Mouse (Mus musculus): ENCODE data around the gene Tamm41. TPM values are rescaled to one million over a fixed set of nuclear protein-coding genes. Genes with fewer than 3 reads are reported as not detected.

Tamm41 gene
- total RNA-seq, 2 experiments from 2014 or later, result 7.2 to 7.9 TPM

DNA sequence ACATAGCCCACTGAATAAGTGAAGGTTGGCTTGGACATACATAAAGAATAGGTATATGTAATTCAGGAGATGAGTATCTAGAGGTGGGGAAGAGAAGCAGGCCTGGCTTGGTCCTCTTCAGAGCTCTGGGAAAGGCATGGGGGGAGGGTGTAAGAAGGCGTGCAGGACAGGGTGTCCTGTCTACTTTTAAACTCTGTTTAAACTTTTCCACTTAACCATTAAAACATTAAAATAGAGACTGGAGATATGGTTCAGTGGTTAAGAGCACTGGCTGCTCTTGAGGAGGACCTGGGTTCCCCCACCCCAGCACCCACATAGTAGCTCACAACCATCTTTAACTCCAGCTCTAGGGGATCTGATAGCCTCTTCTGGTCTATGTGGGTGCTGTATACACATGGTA is 64.7 kb downstream of the Tamm41 start:
- DNase-seq, result no peak

DNA sequence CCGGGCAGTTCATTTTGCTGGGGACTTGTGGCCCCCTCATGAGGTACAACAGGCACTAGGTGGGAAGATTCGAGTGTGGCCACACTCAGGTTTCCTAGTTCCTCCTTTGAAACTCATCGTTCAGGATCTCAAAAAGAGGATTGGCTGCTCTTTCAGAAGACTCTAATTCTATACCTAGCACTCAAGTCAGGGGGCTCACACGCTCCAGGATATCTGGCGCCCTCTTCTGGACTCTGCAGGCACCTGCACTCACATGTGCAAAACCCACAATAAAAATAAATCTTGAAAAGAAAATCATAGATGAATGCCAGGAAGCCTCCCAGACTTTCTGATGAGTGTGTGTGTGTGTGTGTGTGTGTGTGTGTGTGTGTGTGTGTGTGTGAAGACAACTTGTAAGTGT is 66.8 kb downstream of the Tamm41 start:
- DNase-seq, result no peak

DNA sequence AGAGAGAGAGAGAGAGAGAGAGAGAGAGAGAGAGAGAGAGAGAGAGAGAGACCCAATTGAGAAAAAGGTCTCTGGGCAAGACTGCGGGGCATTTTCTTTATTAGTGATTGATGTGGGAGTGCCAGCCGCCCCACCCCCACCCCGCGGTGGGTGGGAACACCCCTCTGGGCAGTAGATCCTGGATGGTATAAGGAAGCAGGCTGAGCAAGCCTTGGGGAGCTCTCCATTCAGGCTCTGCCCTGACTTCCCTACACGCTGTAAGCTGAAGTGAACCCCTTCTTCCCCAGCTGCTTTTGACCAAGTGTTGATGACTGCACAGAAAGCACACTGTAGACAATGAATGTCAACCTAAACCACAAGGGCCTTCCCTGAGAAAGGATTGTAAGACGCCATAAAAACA is 67.3 kb downstream of the Tamm41 start:
- no peak for DNase-seq

DNA sequence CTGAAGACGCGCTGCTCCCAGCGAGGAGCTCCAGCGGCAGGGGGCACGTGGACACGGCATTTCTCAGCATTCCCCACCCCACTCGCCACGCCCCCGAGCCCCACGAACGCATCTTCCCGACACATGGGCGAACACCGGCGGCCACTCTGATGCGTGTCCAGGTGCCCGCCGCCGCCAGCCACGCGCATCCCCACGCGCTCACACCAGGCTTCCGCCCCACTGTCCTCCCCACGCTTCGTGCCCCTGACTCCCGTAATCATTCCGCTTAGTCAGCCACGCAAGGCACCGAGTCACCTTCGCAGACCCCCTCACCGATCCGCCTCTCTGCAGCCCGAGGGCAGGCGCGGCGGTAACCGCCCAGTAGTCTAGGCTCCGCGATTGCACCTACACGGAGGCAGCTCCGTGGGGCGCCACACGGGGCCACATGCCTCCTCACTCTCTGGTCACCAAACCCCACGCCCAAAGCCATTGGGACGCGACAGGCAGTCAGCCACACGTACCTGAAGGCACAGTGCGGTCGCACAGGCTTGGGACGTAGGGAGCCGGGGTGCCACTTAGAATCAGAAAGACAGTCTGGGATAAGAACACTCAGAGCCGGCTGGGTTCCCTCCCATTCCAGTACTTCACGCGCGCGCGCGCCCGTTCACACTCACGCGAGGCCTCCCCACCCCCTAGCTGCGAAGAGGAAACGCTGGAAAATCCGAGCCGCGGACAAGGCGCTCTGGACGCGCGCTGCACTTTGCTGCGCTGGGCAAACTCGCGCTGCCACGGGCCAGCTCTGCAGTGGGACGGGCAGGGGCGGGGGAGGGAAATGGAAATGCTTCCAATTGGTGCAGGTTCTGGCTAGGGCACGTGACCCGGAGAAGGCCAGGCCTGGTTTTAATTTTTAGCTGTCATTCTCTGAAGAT is 68.2 kb downstream of the Tamm41 start, which contains the start of gene Vgll4:
Gene Vgll4 (minus strand): TSS at position 782 of the 908 bp plus-strand sequence.
- peak; percentile 50 for DNase-seq

DNA sequence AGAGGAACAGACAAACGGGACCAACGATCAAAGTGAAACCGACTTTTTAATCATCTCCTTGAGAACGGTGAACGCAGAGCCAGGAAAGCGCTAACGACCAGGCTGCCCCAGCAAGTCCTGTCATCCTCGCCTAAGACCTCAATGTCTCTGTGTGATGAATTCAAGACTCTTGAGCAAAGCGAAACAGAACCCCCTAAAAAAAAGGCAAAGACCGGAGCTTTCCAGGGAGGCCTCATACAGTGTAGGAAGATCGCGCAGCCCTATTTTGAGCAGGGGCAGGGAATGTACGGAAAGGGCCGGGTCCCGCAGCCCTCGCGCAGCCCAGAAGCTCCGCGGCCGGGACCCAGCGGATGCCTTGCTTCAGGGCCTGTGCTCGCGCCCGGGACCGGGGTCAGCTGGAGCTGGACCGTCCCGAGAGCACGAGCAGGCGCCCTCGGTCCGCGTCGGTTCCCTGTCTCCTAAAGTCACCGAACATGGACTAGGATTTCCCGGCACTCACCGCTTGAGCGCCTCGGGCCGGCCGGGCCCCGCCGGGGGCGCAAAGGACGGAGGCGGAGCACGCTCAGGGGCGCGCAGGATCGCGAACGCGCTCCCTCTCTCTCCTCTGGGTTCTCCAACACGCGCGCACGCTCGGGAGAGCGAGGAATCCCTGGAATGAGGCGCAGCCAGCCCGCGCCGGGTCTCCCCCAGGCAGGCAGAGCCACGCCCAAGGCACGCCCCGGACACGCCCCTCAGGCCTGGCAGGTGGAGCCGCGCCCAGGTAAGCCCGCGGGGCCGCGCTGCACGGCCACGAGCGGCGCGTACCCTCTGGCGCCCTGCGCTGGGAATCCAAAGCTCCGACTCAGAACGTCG is 69.1 kb downstream of the Tamm41 start:
- peak; percentile 51 for DNase-seq

DNA sequence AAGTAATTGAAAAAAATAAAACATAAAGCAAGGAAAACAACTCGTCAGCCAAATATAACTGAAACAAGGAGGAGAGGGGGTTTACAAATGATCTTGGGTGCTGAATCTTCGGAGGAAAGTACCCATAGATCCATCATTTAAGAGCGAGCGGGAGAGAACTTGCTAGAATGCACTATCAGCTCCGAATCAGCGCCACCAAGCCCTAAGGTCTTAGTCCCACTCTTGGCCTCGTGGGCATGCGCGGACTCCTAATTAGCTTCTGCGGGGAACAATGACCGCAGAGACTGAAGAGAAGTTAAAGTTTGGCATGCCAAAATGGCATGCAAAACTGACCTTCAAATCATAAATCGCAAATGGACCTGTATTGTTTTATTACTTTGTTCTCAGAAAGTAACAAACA is 70.1 kb downstream of the Tamm41 start:
- DNase-seq, result no peak

DNA sequence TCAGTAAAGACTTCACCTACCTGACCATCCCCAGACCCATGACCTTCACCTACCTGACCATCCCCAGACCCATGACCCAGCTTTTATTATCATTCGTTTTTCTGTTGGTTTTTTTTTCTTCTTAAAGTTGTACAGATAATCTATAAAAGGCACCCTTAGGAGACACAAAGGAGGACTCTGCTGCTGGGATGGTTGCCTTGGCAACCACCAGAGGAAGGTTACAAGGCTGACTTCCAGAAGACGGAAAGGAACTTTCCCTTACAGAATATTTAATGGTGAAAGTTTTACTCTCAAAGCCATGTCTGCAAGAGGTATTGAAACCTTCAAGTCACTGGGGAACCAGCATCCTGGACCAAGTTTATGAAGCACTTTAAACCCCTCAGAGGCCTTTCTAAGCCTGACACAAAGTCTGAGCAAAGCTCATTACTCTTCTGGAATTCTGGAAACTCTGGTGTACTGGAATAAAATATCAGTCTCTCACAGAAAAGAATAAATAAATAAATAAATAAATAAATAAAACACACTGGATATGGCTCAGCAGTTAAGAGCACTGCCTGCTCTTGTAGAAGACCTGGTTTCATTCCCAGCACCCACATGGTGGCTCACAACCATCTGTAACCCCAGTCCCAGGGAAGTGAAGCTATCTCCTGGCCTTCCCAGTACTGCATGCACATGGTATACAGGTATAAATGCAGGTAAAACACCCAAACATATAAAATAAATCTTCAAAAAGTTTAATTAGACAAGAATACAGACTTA is 71.1 kb downstream of the Tamm41 start:
- DNase-seq, result no peak

DNA sequence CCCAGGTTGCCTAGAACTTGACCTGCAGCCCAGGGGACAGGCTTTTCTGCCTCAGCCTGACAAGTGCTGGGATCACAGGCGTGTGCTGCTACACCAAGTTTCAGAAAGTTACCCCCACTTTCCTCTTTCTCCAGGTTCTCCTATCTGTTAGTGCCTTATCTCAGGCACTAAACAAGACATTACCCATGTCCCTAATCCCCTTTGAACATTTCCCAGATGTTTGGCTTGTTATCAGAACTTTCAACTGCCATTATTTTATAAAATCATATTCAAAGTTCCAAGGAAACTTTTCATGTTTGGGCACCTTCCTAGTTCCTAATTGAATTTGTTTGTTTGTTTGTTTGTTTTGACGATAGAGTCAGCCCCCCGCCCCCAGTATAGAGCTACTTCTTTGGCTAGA is 71.9 kb downstream of the Tamm41 start:
- DNase-seq, result no peak

DNA sequence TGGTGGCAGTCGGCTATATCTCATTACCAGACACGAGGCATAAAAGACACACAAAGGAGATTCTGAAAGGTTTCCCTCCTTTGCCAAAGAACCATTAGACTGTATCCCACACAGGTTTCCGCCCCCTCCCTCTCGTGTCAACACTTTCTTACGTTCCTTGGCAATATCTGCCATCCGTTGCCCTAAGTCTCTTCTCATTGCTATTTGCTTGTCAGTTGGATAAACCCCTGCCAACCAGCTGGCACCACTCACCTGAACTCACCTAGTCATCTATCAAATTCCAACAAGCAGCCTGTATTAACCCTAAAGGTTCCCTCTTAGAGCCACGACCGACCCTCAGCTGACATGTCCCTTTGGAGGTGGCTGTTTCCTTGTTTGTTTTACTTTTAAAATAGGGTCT is 72.3 kb downstream of the Tamm41 start:
- no peak for DNase-seq

DNA sequence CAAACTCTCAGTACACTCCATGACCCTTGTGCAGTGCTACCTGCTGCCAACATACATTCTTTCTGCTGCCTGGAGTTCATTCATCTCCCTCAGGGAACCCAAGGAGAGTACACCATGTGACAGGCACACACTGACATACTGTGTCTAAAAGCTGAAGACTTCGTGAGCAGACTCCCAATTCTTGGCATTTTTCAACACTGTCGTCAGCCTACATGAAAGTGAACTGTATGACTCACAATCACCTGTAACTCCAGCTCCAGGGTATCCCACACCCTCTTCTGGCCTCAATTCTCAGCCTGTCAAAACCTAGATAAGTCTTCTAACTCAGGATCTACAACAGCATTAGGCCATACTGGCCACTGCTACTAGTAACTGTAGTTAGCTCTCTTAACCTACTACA is 73.4 kb downstream of the Tamm41 start:
- DNase-seq, result no peak

DNA sequence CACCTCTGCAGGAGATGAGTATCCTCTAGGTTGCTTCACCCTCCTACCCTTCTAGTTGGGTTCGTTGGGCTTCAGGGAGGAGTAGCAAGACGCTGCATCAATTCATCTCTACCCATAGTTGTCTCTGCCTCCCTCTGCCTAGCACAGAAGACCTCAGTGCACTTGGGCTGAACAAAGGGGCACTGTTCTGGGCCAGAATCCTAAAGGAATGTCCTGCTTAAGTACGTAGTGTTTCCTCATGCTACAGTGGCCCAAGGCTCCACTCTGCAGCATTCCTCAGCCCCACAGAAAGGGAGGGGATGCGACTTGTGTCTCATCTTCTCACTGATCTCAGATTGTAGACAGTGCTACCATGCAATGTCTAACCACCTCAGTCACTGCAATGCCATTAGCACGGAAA is 74.0 kb downstream of the Tamm41 start:
- no peak for DNase-seq

DNA sequence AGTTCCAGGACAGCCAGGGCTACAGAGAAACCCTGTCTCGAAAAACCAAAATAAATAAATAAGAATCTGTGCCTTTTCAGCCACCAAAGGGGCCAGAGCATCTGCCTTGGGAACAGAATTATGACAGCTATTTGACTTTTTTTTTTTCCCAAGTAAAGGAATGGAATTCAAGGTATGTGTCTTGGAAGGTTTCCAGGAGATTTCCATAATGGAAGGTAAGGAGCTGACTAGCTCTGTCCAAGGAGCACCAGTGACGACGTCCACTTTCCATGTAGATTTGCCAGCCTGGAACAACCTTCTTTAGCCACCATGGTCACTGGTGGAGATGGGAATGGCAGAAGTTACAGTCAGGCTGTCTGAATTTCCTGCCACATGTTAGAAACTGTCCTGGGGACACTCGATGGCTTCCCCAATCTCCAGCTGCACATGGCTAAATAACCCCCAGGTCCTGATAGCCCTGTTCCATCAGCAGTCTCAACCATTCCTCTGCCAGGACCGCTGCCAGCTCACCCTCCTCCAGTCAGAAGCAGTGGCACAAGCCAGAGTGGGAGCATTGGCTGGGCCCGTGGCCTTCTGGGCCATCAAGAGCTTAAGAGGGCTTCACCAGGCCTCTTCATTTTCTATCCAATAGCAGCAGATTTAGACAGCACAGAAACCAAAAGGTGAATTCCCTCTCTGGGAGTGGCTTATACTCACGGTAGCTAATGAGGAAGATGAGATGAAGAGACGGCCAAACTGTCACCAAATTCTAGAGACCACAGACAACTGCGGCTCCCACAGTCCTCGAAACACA is 76.2 kb downstream of the Tamm41 start:
- no peak for DNase-seq

DNA sequence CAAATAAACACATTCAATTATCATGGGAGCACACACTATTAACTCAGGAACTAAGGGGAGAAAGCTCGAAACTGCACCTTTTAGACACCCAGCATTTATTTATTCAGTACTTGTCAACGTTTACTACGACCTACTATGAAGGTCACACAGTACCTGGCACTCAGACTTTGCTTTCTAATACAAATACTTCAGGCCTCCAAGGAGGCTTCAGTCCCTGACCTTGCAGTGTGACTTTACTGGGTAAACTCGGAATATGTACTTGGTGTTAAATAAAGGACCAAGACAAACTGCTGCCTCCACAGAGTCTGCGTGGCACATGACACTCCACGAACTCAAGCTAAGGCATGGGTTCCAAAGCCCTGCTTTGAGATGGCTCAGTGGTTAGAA is 78.7 kb downstream of the Tamm41 start:
- no peak for DNase-seq

DNA sequence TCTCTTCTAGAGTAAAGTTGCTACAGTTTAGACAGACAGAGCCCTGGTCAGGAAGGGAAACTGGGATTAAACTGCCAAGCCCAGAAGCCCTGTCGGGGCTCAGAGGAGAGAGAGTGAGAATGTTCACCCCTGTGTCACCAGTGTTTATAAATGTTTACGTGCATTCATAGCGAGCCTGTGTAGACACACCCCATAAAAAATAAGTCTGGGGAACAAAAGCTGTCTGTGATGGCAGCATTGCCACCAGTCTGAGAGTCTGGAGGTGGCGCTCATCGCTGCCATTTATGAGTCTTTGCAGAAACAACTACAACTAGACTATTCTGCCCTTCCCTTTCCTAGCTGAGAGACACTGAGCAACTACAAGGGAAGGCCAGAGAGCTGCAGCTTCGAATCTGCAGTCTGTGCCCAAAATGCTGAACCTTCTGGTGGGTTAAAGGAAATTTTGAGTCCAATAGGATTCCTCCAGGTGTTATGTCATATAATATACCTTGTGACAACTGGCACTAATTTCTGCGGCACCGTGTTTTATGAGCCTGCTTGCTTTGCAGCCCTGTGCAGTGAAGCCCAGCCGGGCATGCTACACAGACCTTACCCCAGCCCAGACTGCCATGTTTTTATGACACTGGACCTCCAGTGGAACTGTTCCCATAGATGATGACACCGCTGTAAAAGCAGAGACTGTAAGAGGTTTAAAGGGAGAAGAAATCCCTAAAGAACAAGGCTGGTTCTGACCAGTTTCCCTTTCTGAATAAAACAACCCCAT is 79.2 kb downstream of the Tamm41 start:
- DNase-seq, result no peak

DNA sequence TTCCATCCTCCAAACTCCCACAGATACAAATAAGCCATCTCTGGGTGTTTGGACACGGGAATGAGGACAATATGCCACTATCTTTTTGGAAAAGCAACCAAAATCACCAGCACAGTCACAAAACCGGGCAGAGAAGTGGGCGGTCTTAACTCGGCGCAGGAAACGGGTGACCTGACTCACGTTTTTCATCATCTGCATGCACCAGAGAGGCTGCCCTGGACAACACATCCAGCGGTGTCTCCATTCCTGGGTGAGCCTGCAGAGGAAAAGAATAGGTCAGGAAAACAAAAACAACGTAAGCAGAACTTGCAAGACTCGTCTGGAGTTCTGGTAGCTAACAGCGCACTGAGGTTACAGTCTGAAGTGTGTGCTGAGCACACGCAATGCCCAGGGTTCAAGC is 79.9 kb downstream of the Tamm41 start:
- no peak for DNase-seq

DNA sequence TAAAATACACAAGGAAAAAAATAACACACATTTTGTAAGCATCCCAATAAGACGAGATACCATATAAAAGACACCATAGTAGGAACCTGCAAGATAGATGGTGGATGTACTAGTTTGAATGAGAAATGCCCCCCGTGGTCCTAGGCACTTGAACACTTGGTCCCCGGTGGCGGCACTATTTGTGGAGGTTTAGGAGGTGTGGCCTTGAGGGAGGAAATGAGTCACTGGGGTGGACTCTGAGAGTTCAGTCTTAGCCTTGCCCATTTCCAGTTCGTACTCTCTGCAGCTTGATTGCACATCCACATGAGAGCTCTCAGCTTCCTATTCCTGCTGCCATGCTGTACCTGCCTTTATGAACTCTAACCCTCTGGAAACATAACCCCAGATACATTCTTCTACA is 83.2 kb downstream of the Tamm41 start:
- no peak for DNase-seq

Measured in gastrocnemius, postnatal 25 days (tissue).